Mouse (Mus musculus) testis, adult 2 months (tissue): ENCODE results near the gene Acot12. TPM values are rescaled to one million over a fixed set of nuclear protein-coding genes. Genes with fewer than 3 reads are reported as not detected.

Experiments
- H3K27ac ChIP-seq: fragments of 200-500 bp; 2 replicates; pipeline ENCODE4 v1.5.1; 2012; ENCODE audit warnings: low read depth, low read length; ENCODE audit not compliant: control insufficient read depth, insufficient read depth
- H3K27me3 ChIP-seq: fragments of 200-500 bp; 2 replicates; pipeline ENCODE4 v1.6.1; 2012; ENCODE audit warnings: mild to moderate bottlenecking, low read length, moderate library complexity; ENCODE audit not compliant: control insufficient read depth, insufficient read depth
- H3K36me3 ChIP-seq: fragments of 200-500 bp; 2 replicates; pipeline ENCODE4 v1.6.1; 2012; ENCODE audit warnings: mild to moderate bottlenecking, low read length; ENCODE audit not compliant: control insufficient read depth, insufficient read depth
- H3K4me1 ChIP-seq: fragments of 200-500 bp; 2 replicates; pipeline ENCODE4 v1.6.1; 2012; ENCODE audit warnings: low read length; ENCODE audit not compliant: control insufficient read depth, insufficient read depth
- H3K4me3 ChIP-seq: fragments of 200-500 bp; 2 replicates; pipeline ENCODE4 v1.5.1; 2012; ENCODE audit warnings: low read depth, mild to moderate bottlenecking, low read length, moderate library complexity, mixed read lengths; ENCODE audit not compliant: control insufficient read depth
- CTCF ChIP-seq: fragments of 200-500 bp; IDR thresholded peaks from 2 replicates; pipeline ENCODE4 v1.5.1; 2012; ENCODE audit warnings: low read depth, mild to moderate bottlenecking, inconsistent platforms, low read length, moderate library complexity; ENCODE audit not compliant: control insufficient read depth, insufficient read depth, insufficient replicate concordance
- POLR2A ChIP-seq: fragments of 200-500 bp; IDR thresholded peaks from 2 replicates; pipeline ENCODE4 v1.6.1; 2012; ENCODE audit warnings: low read depth, mild to moderate bottlenecking, inconsistent platforms, low read length, moderate library complexity; ENCODE audit not compliant: control insufficient read depth
- polyA plus RNA-seq: library from polyadenylated mRNA; depleted of rRNA; stranded (reverse); fragments of >200 nt; gene quantifications from 2 replicates; pipeline ENCODE4 v1.2.3, GENCODE M21; 2012; rRNA removed

Acot12 gene
- polyA plus RNA-seq, 1 experiment: 10.9 TPM

- Histone ChIP-seq H3K4me3 (peak overlapping the region; percentile 96), H3K36me3 (no peaks in the 10 kb centered on the region), H3K4me1 (peaks cover 8% of the 10 kb centered on the region; the same call in 1 of the 2 replicates), H3K27ac (peak overlapping the region; percentile 86), H3K27me3 (no peaks in the 10 kb centered on the region)
- TF ChIP-seq CTCF: no peak
- no peak for TF ChIP-seq POLR2A
Measured at GRCm38 (mm10) chr13:91807874-91808575, 66.7 kb downstream of the Acot12 start.

GRCm38 (mm10) chr13:91809476-91809875 is 68.2 kb downstream of the Acot12 start:
- Histone ChIP-seq H3K27me3 (no peaks in the 10 kb centered on the region), H3K36me3 (no peaks in the 10 kb centered on the region), H3K4me3 (no peak overlapping the region), H3K4me1 (peaks cover 8% of the 10 kb centered on the region; the same call in 1 of the 2 replicates), H3K27ac (no peak overlapping the region)
- no peak for TF ChIP-seq POLR2A

- H3K4me3 ChIP-seq: no peak overlapping the region
- H3K27ac ChIP-seq: no peak overlapping the region
- TF ChIP-seq POLR2A (no peak), CTCF (no peak)
- no peaks in the 10 kb centered on the region for H3K36me3 ChIP-seq
- no peaks in the 10 kb centered on the region for H3K4me1 ChIP-seq
- no peaks in the 10 kb centered on the region for H3K27me3 ChIP-seq
Measured at GRCm38 (mm10) chr13:91814670-91815069, 73.4 kb downstream of the Acot12 start.

- Histone ChIP-seq H3K36me3 (no peaks in the 10 kb centered on the region), H3K27ac (no peak overlapping the region), H3K4me3 (no peak overlapping the region), H3K27me3 (no peaks in the 10 kb centered on the region), H3K4me1 (no peaks in the 10 kb centered on the region; the same call in 1 of the 2 replicates)
- TF ChIP-seq POLR2A (no peak), CTCF (no peak)
Measured at GRCm38 (mm10) chr13:91823735-91824134, 82.4 kb downstream of the Acot12 start.

- Histone ChIP-seq H3K27ac (no peak overlapping the region), H3K4me3 (no peak overlapping the region), H3K36me3 (no peaks in the 10 kb centered on the region), H3K27me3 (no peaks in the 10 kb centered on the region), H3K4me1 (no peaks in the 10 kb centered on the region; the same call in 1 of the 2 replicates)
- no peak for TF ChIP-seq CTCF
- no peak for TF ChIP-seq POLR2A
Measured at GRCm38 (mm10) chr13:91824845-91825550, 83.7 kb downstream of the Acot12 start.

- H3K36me3 ChIP-seq: no peaks in the 10 kb centered on the region
- H3K27ac ChIP-seq: no peak overlapping the region
- no peak for TF ChIP-seq POLR2A
- TF ChIP-seq CTCF: no peak
Measured at GRCm38 (mm10) chr13:91826066-91826465, 84.8 kb downstream of the Acot12 start.

GRCm38 (mm10) chr13:91827876-91828275 is 86.6 kb downstream of the Acot12 start:
- no peak overlapping the region for H3K4me3 ChIP-seq
- no peaks in the 10 kb centered on the region; the same call in 1 of the 2 replicates for H3K4me1 ChIP-seq
- H3K27ac ChIP-seq: no peak overlapping the region
- H3K36me3 ChIP-seq: no peaks in the 10 kb centered on the region
- H3K27me3 ChIP-seq: no peaks in the 10 kb centered on the region
- TF ChIP-seq POLR2A: no peak

More at GRCm38 (mm10) chr13:91826066-91826465, 84.8 kb downstream of the Acot12 start:
- H3K4me3 ChIP-seq: no peak overlapping the region
- no peaks in the 10 kb centered on the region; the same call in 1 of the 2 replicates for H3K4me1 ChIP-seq
- H3K27me3 ChIP-seq: no peaks in the 10 kb centered on the region

Other genes with a start within 250 kb of the Acot12 start
- 4.8 and 5.4 TPM in 2 replicates for gene Zcchc9, start 66.2 kb downstream of the Acot12 start, polyA plus RNA-seq
- 17.5 and 18.8 TPM in 2 replicates for gene Ckmt2, start 135.4 kb downstream of the Acot12 start, polyA plus RNA-seq